Mouse (Mus musculus) forebrain, embryonic 10.5 days (tissue): ENCODE measurements around the gene Sart1. TPM values are rescaled to one million over a fixed set of nuclear protein-coding genes. Genes with fewer than 3 reads are reported as not detected.
"Not testable (repeated sequence)": the region's sequence is repeated elsewhere in the genome, so short reads cannot be mapped to it uniquely, and the experiment has no call there.

Experiments used
- DNase-seq: peaks from one replicate; pipeline ENCODE4 v3.0.0-alpha.2; 2017; ENCODE audit warnings: low spot score; ENCODE audit errors: extremely low spot score
- H3K27ac ChIP-seq: fragments of 300-500 bp; sonication (generic); 2 replicates; pipeline ENCODE4 v1.5.1; 2016; ENCODE audit warnings: mild to moderate bottlenecking
- H3K27me3 ChIP-seq: fragments of 300-500 bp; sonication (generic); 2 replicates; pipeline ENCODE4 v1.6.1; 2016; ENCODE audit warnings: mild to moderate bottlenecking; ENCODE audit not compliant: poor library complexity, severe bottlenecking
- H3K36me3 ChIP-seq: fragments of 300-500 bp; sonication (generic); replicated peaks from 2 replicates; pipeline ENCODE4 v1.6.1; 2016; ENCODE audit warnings: mild to moderate bottlenecking, moderate library complexity
- H3K4me1 ChIP-seq: fragments of 300-500 bp; sonication (generic); 2 replicates; pipeline ENCODE4 v1.6.1; 2016
- H3K4me3 ChIP-seq: fragments of 300-500 bp; sonication (generic); 2 replicates; pipeline ENCODE4 v1.5.1; 2016; ENCODE audit warnings: mild to moderate bottlenecking, moderate library complexity
- H3K9me3 ChIP-seq: fragments of 300-500 bp; sonication (generic); 2 replicates; pipeline ENCODE4 v1.6.1; 2016; ENCODE audit warnings: mild to moderate bottlenecking, moderate library complexity
- WGBS: fragments of 180-500 bp; shearing (Covaris S2); methylation state at CpG from one replicate; pipeline ENCODE4 v1.1.7; 2016; 5-methylcytosine and 5-hydroxymethylcytosine counted together
- polyA plus RNA-seq: library from polyadenylated mRNA; unstranded; fragments of >200 nt; fragmentation: Nextera tagmentation; extraction: Ambion mirVana; gene quantifications from 2 replicates; pipeline ENCODE4 v1.2.1, GENCODE M21; 2016

Sart1 gene
- polyA plus RNA-seq, 1 experiment from 2014 or later: 96.6 TPM

DNA sequence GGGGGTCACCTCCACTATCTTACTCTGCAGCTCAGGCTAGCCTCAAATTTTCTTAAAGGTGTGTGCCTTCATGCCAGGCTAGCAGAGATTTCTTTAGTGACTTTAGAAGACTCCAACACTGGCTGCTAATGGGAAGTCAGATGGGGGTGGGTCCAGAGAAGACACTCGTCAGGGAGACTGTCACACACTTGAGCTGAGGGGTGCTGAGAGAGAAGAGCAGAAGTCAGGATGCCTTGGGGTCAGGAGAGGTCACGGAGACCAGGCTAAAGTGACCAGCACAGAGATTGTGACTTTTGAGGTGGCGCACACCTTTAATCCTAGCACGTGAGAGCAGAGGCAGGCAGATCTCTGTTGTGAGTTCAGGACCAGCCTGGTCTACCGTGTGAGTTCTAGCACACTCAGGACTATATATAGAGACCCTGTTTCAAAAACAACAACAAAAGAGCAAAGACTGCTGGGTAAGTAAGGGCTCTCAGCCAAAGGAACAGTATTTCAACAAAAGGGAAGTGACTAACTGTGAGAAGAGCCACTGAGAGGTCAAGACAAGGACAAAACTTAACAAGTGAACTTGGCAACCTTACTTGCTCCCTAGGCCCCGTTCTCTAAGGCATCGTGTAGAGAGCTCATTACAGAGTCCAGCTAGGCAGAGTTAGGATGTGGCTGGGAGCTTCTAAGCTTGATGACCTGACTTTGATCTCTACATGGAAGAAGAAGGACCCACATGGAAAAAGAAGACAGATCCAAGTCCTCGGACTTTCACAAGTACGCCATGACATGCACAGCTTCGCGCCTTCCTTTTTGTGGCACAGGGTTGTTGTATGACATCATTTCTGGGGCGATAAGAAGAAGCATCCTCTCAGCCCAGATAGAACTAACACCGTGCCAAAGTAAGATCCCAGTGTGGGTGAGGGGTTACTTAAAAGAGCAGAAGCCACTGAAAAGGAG, 19.8 kb upstream of the Sart1 start:
- 93% methylated on average over 13 of the region's 13 CpGs for WGBS
- peak overlapping the region; percentile 60; the same call in 1 of the 2 replicates for H3K4me3 ChIP-seq
- DNase-seq: no peak

DNA sequence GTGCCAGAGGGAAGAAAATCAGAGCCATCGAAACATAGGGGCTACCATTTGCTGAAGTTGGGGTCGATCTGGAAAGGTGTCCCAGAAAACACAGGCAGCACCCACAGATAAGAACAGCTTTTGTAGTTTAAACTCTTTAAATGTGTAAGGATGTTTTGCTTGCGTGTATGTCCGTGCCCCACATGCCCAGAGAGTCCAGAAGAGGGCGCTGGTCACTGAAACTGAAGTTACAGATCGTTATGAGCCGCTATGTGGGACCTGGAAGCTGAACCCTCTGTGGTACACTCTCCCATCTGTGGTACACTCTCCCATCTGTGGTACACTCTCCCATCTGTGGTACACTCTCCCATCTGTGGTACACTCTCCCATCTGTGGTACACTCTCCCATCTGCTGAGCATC, 18.6 kb upstream of the Sart1 start:
- no peaks in the 10 kb centered on the region for H3K36me3 ChIP-seq
- peaks cover 21% of the 10 kb centered on the region for H3K4me1 ChIP-seq
- peak; percentile 53 for DNase-seq
- no peaks in the 10 kb centered on the region for H3K27me3 ChIP-seq
- H3K9me3 ChIP-seq: no peaks in the 10 kb centered on the region
- H3K4me3 ChIP-seq: peak overlapping the region; percentile 60
- WGBS: 16% methylated on average over 7 of the region's 7 CpGs
- H3K27ac ChIP-seq: peak overlapping the region; percentile 89

More for the DNA sequence above, 19.8 kb upstream of the Sart1 start:
- H3K4me1 ChIP-seq: peaks cover 21% of the 10 kb centered on the region
- no peaks in the 10 kb centered on the region for H3K27me3 ChIP-seq
- no peak overlapping the region for H3K27ac ChIP-seq
- H3K36me3 ChIP-seq: no peaks in the 10 kb centered on the region
- no peaks in the 10 kb centered on the region for H3K9me3 ChIP-seq

DNA sequence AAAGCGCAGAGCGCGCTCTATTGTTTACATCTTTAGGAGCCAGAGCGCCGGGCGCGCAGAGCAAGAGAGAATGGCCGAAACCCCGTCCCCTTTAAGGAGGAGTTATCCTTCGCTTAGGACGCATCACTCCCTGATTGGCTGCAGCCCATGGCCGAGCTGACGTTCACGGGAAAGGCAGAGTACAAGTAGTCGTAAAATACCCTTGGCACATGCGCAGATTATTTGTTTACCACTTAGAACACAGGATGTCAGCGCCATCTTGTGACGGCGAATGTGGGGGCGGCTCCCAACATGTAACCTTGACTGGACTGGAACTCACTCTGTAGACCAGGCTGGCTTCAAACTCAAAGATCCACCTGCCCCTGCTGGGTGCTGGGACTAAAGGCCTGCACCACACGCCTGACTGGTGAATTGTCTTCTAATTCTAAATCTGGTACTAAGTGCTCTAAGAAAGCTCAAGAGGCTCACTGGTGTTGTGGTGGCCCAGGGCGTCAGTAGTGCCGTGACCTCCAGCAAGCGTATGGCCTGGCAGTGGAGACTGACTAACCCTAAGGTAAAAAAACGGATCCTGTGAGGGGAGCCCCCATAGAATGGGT, 18.1 kb upstream of the Sart1 start:
- Histone ChIP-seq H3K4me3 (peak overlapping the region; percentile 60), H3K27ac (peak overlapping the region; percentile 89), H3K4me1 (peaks cover 18% of the 10 kb centered on the region)
- not testable (repeated sequence) for H3K9me3 ChIP-seq, H3K27me3 ChIP-seq, H3K36me3 ChIP-seq
- 13% methylated on average over 24 of the region's 25 CpGs for WGBS
- peak; percentile 54 for DNase-seq

DNA sequence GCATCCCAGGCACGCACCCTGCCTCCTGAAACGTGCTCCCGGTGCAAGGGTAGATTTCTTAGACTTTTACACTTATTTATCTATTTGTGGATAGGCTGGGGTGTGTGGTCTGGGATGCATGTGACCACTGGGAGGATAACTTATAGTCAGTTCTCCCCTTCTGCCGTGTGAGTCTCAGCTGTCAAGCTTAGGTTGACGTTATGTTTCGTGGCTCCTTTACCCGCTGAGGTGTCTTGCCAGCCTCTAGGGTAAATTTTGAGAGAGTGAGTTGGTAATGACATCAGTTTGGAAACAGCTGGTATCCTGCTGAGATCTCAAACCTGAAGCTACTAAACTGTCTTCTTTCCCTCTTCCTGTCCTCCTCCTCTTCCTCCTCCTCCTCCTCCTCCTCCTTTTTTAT, 17.4 kb upstream of the Sart1 start:
- Histone ChIP-seq H3K9me3 (no peaks in the 10 kb centered on the region), H3K27me3 (no peaks in the 10 kb centered on the region), H3K36me3 (no peaks in the 10 kb centered on the region), H3K27ac (peak overlapping the region; percentile 84), H3K4me1 (peaks cover 18% of the 10 kb centered on the region), H3K4me3 (peak overlapping the region; percentile 60)
- 39% methylated on average over 7 of the region's 7 CpGs for WGBS
- DNase-seq: no peak

DNA sequence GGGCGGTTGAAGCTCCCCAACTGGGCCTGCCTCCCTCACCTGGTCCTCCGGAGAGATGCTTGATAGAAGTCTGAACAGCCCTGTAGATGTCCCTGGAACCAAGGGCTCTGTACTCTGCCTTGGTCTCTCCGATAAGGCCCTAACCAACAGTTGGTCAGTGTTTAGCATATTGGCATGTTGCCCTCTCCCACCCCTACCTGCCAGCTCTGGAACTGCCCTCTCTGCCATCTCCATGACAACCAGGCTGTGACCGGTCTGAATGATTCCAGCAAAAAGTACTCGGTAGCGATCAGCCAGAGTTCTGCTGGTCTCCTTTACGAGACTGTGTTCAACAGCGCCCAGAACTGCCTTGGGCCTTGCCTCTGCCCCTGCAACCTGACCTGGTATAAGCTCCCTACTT, 13.8 kb upstream of the Sart1 start, which contains the start of gene Tsga10ip:
Gene Tsga10ip, minus strand, starts transcription at position 234 of the 400 bp plus-strand sequence.
- WGBS: 81% methylated on average over 8 of the region's 8 CpGs
- H3K4me1 ChIP-seq: peaks cover 9% of the 10 kb centered on the region
- no peaks in the 10 kb centered on the region for H3K36me3 ChIP-seq
- no peak within 1 kb of the TSS for H3K4me3 ChIP-seq
- no peak for DNase-seq
- H3K27me3 ChIP-seq: no peaks in the 10 kb centered on the region
- no peak within 1 kb of the TSS for H3K27ac ChIP-seq
- no peaks in the 10 kb centered on the region for H3K9me3 ChIP-seq

DNA sequence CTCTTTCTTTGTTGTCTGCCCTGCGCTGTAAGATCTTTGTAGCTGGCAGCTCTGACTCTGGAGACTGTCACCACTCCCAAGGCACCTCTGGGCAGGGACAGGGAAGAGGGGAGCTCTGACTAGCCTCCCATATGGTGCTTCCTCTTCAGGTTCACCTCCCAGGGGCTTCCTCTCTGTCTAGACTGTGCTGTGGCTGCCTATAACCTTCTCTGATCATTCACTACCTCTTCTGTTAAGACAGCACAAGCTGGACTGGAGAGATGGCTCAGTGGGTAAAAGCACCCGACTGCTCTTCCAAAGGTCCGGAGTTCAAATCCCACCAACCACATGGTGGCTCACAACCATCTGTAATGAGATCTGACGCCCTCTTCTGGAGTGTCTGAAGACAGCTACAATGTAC, 12.6 kb upstream of the Sart1 start:
- H3K27me3 ChIP-seq, H3K9me3 ChIP-seq, DNase-seq, H3K4me1 ChIP-seq, H3K36me3 ChIP-seq, H3K27ac ChIP-seq, H3K4me3 ChIP-seq: not testable (repeated sequence)
- WGBS: 77% methylated on average over 4 of the region's 4 CpGs

DNA sequence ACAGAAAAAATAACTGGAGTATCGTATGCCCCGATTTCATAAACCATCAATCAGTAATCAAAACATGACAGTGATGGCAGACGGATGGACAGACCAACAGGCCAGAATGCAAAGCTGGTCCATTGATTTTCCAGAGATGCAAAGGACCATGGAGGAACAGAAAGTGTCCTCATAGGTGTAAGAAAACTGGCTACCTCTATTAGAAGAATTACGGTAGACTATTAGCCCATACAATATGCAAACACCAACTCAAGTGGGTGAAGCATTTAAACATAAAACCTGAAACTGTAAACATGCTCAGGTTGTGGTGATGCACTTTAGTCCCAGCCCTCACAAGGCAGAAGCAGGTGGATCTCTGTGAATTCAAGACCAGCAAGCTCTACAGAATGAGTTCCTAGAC, 6.9 kb upstream of the Sart1 start:
- WGBS: 66% methylated on average over 4 of the region's 4 CpGs

DNA sequence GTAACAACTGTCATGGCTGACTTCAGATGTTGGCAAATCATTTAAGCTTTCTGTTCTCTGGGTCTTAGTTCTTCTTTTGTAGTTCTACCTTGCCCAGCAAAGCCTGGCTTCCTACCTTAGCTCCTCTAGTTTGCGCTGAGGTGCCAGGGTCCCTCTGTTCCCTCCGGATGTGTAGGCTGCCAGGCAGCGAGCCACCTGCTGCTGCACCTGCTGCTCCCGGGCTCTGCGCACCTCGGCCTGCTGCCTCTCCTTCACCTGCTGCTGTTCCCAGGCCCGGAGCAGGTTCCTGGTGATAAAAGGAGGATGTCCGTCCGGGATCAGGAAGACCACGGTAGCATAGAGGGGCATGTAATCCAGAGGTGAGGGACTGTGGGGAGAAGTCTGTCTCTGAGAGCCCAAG, 5.7 kb upstream of the Sart1 start:
- Histone ChIP-seq H3K27ac (no peak overlapping the region), H3K9me3 (no peaks in the 10 kb centered on the region), H3K4me1 (peaks cover 28% of the 10 kb centered on the region), H3K36me3 (no peaks in the 10 kb centered on the region), H3K27me3 (no peaks in the 10 kb centered on the region), H3K4me3 (no peak overlapping the region)
- no peak for DNase-seq
- 61% methylated on average over 10 of the region's 10 CpGs for WGBS

More for the DNA sequence above, 6.9 kb upstream of the Sart1 start:
- H3K27ac ChIP-seq: no peak overlapping the region
- H3K36me3 ChIP-seq: no peaks in the 10 kb centered on the region
- no peak for DNase-seq
- peaks cover 16% of the 10 kb centered on the region for H3K4me1 ChIP-seq
- H3K27me3 ChIP-seq: no peaks in the 10 kb centered on the region
- H3K4me3 ChIP-seq: no peak overlapping the region
- H3K9me3 ChIP-seq: no peaks in the 10 kb centered on the region

DNA sequence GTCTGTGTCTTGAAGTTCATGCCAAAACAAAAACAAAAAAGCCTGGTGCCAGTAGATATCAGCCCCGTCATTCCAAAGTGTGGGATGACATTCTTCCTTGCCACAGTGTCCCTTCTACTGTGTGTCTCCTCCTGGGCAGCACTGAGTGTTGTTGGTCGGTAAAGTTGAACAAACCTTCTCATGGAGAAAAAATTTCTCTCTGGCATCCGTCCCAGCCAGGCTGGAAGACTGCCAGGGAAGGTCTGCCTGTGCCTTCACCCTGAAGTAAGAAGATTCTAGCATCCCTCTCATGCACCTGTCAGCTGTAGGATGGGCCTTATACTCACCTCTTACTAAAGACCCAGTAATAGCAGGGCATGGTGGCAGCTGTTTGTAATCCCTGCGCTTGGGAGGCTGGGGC, 4.4 kb upstream of the Sart1 start:
- Histone ChIP-seq H3K9me3 (no peaks in the 10 kb centered on the region), H3K27me3 (no peaks in the 10 kb centered on the region), H3K4me1 (peaks cover 32% of the 10 kb centered on the region), H3K27ac (no peak overlapping the region), H3K4me3 (no peak overlapping the region), H3K36me3 (no peaks in the 10 kb centered on the region)
- 84% methylated on average over 4 of the region's 4 CpGs for WGBS
- no peak for DNase-seq

DNA sequence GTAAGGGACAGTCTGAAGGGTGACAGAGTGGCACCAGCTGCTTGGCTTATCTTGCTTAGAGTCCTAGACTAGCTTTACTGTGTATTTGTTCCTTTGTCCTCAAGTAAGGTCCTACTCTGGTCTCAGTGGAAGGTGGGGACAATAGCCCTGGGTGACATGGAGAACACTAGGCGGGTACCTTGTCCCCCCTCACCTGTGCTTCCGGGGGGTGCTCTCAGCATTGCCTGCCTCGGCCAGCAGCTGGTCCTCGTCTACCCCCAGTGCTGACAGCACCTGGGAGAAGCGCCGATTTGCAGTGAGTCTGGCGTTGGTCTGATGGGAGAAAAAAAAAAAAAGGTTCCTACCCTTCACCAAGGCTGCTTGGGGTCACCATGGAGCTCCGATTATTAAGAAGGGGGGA, 1.9 kb upstream of the Sart1 start:
- Histone ChIP-seq H3K4me3 (peak overlapping the region; percentile 100), H3K4me1 (peaks cover 45% of the 10 kb centered on the region), H3K36me3 (peaks cover 11% of the 10 kb centered on the region), H3K27me3 (no peaks in the 10 kb centered on the region), H3K27ac (peak overlapping the region; percentile 93; the same call in 1 of the 2 replicates), H3K9me3 (no peaks in the 10 kb centered on the region)
- no peak for DNase-seq
- WGBS: 91% methylated on average over 8 of the region's 8 CpGs

DNA sequence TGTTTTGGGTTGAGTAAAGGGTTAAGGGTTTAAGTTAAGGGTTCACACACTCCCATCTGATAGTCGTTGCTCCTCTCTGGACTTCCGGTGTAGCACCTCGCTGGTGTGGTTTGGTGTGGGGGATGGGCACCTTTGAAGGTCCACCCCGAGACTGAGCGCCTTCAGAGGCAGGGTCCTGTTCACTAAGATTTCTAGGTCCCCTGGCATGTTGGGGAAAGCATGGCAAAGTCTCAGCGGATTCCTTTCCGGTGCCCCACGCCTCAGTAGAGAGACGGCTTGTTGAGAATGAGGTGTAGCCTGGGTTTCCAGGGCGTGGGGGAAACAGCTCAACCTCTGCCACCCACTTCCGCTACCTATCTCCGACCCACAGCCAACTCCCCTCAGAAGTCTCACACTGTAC, 1.1 kb upstream of the Sart1 start:
- DNase-seq: no peak
- H3K27me3 ChIP-seq: no peaks in the 10 kb centered on the region
- H3K9me3 ChIP-seq: no peaks in the 10 kb centered on the region
- H3K27ac ChIP-seq: peak overlapping the region; percentile 93
- peaks cover 19% of the 10 kb centered on the region for H3K36me3 ChIP-seq
- 59% methylated on average over 12 of the region's 12 CpGs for WGBS
- H3K4me3 ChIP-seq: peak overlapping the region; percentile 100
- H3K4me1 ChIP-seq: peaks cover 40% of the 10 kb centered on the region

DNA sequence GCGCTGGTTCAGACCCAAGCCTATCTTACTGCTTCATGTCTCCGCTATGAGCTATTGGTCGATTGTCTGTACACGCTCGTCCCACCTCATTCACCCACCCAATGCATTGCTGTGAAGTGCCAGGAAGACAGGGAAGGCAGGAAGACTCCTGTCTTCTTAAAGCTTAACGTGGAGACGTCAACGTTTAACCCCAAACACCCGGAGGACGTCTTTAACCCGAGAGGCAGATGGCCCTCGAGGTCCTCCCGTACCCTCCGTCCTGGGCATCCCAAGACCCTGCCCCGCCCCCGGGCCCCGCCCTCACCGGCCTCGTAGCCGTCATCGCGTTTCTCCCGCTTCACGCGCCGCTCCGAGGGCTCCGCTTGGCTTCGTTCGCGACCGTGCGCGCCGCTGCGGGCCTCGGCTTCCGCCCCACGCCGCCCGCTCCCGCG, 477 bp downstream of the Sart1 start:
- Histone ChIP-seq H3K4me3 (peak overlapping the region; percentile 100), H3K27me3 (no peaks in the 10 kb centered on the region), H3K27ac (peak overlapping the region; percentile 93), H3K36me3 (peaks cover 35% of the 10 kb centered on the region), H3K9me3 (no peaks in the 10 kb centered on the region), H3K4me1 (peaks cover 39% of the 10 kb centered on the region)
- WGBS: under 1% methylated on average over 43 of the region's 43 CpGs
- peak; percentile 39 for DNase-seq

DNA sequence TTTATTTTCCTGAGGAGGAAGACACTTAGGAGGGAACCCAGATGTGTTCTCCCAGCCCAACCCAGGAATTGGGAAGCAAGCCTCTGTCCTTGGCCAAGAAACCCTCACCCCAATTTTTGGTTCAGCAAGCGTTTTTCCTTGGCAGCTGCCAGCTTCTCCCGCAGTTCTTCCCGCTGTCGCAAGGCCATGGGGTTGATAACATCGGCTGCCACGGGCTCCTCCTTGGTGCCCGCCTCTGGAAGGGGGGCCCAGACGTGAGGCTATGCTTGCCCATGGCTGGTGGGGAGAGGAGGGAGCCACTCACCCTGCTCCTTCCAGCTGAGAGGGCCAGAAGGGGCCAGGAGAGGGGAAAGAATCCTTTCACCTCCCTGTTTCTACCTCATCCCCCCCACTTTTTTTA, 3.8 kb downstream of the Sart1 start:
- H3K4me3 ChIP-seq: no peak overlapping the region
- peaks cover 25% of the 10 kb centered on the region for H3K4me1 ChIP-seq
- 92% methylated on average over 8 of the region's 8 CpGs for WGBS
- H3K27me3 ChIP-seq: no peaks in the 10 kb centered on the region
- peaks cover 68% of the 10 kb centered on the region for H3K36me3 ChIP-seq
- H3K9me3 ChIP-seq: no peaks in the 10 kb centered on the region
- no peak overlapping the region for H3K27ac ChIP-seq
- DNase-seq: no peak
